Mouse (Mus musculus): ENCODE measurements around the gene Tmem132d. TPM values are rescaled to one million over a fixed set of nuclear protein-coding genes. Genes with fewer than 3 reads are reported as not detected.
"Not testable (repeated sequence)": the region's sequence is repeated elsewhere in the genome, so short reads cannot be mapped to it uniquely, and the experiment has no call there.

Gene Tmem132d
- polyA plus RNA-seq, 1 experiment from 2014 or later: not detected

DNA sequence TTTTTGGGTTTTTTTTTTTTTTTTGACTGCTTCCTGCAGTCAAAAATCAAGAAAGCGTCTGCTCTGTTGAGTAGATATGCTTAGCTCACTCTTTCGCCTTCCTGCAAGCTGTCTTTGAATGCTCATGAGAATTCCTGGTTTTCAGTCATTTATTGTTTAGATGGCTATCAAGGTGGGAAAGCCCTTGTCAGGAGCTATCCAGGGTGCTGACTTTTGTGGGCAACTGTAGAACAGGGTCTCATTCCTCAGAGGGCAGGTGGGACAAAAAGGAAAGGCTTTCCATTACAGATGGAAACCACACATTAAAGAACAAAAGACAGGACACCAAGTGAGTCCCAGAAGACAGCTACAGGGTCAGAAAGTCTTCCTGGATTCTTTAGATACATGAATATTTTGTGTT lies 360.3 kb downstream of the Tmem132d start:
- 65% methylated on average over 2 of the region's 2 CpGs for WGBS (ENCODE audit: insufficient replicate concordance)
- no peak for ATAC-seq (ENCODE audit: low read depth)
- Histone ChIP-seq H3K9ac (ENCODE audit: low read depth, low read length) (no peak overlapping the region), H3K36me3 (ENCODE audit: control insufficient read depth, insufficient read depth) (no peaks in the 10 kb centered on the region), H3K4me2 (ENCODE audit: low read depth, low read length) (no peak overlapping the region), H3K9me3 (replicated peaks; ENCODE audit: control insufficient read depth, low read length) (no peaks in the 10 kb centered on the region), H3K4me1 (ENCODE audit: control insufficient read depth, low read depth, low read length) (no peaks in the 10 kb centered on the region), H3K27me3 (ENCODE audit: control insufficient read depth, insufficient read depth, low read depth, low read length) (no peaks in the 10 kb centered on the region), H3K27ac (ENCODE audit: low read length) (no peak overlapping the region), H3K4me3 (ENCODE audit: low read depth, low read length) (no peak overlapping the region)

DNA sequence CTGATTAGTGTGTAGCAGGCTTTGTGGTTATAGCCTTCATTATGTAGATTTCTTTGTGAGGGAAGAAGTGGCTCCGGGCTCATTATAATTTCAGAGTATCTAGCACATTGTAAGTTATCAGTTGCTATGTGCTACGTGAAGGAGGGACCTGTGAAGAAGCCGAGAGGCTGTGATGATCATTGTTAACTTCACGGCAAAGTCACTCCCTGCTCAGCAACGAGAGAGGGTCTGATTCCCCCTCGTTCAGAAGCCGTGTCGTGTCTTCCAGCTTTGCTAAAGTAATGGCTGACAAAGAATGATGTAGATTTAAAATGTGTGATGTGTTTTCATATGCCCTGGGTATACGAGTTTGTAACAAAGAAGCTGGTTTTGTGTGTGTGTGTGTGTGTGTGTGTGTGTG lies 391.1 kb downstream of the Tmem132d start:
- 57% methylated on average over 9 of the region's 9 CpGs for WGBS (ENCODE audit: insufficient replicate concordance)
- no peaks in the 10 kb centered on the region for H3K27me3 ChIP-seq (ENCODE audit: control insufficient read depth, insufficient read depth, low read depth, low read length)
- no peak overlapping the region for H3K9ac ChIP-seq (ENCODE audit: low read depth, low read length)
- no peaks in the 10 kb centered on the region for H3K9me3 ChIP-seq (replicated peaks; ENCODE audit: control insufficient read depth, low read length)
- ATAC-seq (ENCODE audit: low read depth): no peak
- no peaks in the 10 kb centered on the region for H3K4me1 ChIP-seq (ENCODE audit: control insufficient read depth, low read depth, low read length)
- H3K4me2 ChIP-seq (ENCODE audit: low read depth, low read length): no peak overlapping the region
- no peak overlapping the region for H3K27ac ChIP-seq (ENCODE audit: low read length)
- H3K4me3 ChIP-seq (ENCODE audit: low read depth, low read length): no peak overlapping the region
- no peaks in the 10 kb centered on the region for H3K36me3 ChIP-seq (ENCODE audit: control insufficient read depth, insufficient read depth)

DNA sequence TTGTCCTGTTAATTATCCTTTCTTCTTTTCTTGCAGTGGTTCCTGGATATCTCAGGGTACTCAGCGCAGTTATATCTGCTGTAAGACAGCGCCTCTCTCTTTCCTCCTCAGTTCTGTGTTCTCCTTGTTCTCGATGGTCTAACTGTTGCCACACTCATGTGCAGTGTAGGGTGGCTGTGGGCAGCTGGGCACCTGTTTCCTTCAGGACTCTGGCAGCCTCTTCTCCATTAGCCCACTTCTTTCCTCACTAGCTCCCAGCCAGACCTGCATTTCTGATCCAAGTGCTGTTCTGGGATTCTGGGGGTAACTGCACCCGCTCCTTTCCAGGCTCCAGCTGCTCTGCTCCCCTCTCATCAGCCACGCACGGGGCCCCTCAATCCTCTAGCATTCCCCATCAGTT lies 392.8 kb downstream of the Tmem132d start:
- no peak for ATAC-seq (ENCODE audit: low read depth)
- Histone ChIP-seq H3K4me1 (ENCODE audit: control insufficient read depth, low read depth, low read length) (no peaks in the 10 kb centered on the region), H3K9ac (ENCODE audit: low read depth, low read length) (no peak overlapping the region), H3K36me3 (ENCODE audit: control insufficient read depth, insufficient read depth) (no peaks in the 10 kb centered on the region), H3K4me3 (ENCODE audit: low read depth, low read length) (no peak overlapping the region), H3K4me2 (ENCODE audit: low read depth, low read length) (no peak overlapping the region), H3K9me3 (replicated peaks; ENCODE audit: control insufficient read depth, low read length) (no peaks in the 10 kb centered on the region), H3K27ac (ENCODE audit: low read length) (no peak overlapping the region), H3K27me3 (ENCODE audit: control insufficient read depth, insufficient read depth, low read depth, low read length) (no peaks in the 10 kb centered on the region)
- WGBS (ENCODE audit: insufficient replicate concordance): 63% methylated on average over 6 of the region's 6 CpGs

DNA sequence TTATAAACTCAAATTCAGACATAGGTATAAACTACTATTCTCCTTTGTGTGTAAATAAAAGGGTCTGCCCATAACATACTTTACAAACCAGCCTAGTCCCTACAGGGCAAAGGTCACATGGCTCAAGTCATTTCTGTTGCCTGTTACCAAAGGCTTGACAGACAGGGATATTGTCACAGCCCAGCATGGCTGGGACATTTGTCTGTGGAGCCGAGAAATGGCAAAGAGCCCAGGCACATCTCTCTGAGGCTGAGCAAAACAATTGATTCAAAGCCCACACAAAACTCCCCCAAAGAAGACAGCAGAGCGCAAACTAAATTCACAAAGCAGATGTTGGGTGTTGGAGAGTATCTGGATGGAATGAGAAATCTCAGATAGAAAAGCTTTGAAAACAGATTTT lies 405.8 kb downstream of the Tmem132d start:
- no peak overlapping the region for H3K9ac ChIP-seq (ENCODE audit: low read depth, low read length)
- 67% methylated on average over 2 of the region's 2 CpGs for WGBS (ENCODE audit: insufficient replicate concordance)
- H3K4me1 ChIP-seq (ENCODE audit: control insufficient read depth, low read depth, low read length): no peaks in the 10 kb centered on the region
- H3K4me2 ChIP-seq (ENCODE audit: low read depth, low read length): no peak overlapping the region
- H3K36me3 ChIP-seq (ENCODE audit: control insufficient read depth, insufficient read depth): no peaks in the 10 kb centered on the region
- no peak overlapping the region for H3K4me3 ChIP-seq (ENCODE audit: low read depth, low read length)
- H3K27ac ChIP-seq (ENCODE audit: low read length): no peak overlapping the region
- no peak for ATAC-seq (ENCODE audit: low read depth)
- no peaks in the 10 kb centered on the region for H3K27me3 ChIP-seq (ENCODE audit: control insufficient read depth, insufficient read depth, low read depth, low read length)
- no peaks in the 10 kb centered on the region for H3K9me3 ChIP-seq (replicated peaks; ENCODE audit: control insufficient read depth, low read length)

DNA sequence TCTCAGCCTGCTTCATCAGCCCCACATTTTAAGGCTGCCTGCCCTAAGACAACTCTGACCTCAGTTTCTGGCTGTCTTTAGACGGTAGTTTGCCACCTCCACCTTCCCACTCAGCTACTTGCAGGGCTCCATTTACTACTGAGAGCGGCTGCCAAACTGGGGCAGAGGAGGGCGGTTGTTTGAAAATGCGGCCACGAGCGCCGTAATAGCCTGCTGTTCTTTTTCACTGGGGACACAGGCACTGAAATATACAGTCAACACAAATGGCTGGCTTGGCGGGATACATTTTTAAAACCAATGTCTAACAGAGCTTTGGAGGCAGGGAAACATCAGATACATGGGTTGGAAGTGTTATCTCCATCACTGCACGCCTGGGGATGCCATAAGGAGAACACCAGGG lies 428.2 kb downstream of the Tmem132d start:
- Histone ChIP-seq H3K36me3 (ENCODE audit: control insufficient read depth, insufficient read depth) (no peaks in the 10 kb centered on the region), H3K4me1 (ENCODE audit: control insufficient read depth, low read depth, low read length) (no peaks in the 10 kb centered on the region), H3K9me3 (replicated peaks; ENCODE audit: control insufficient read depth, low read length) (no peaks in the 10 kb centered on the region; the same call in 1 of the 2 replicates), H3K4me2 (ENCODE audit: low read depth, low read length) (no peak overlapping the region), H3K27me3 (ENCODE audit: control insufficient read depth, insufficient read depth, low read depth, low read length) (no peaks in the 10 kb centered on the region), H3K27ac (ENCODE audit: low read length) (no peak overlapping the region), H3K9ac (ENCODE audit: low read depth, low read length) (no peak overlapping the region), H3K4me3 (ENCODE audit: low read depth, low read length) (no peak overlapping the region)
- ATAC-seq (ENCODE audit: low read depth): no peak
- 57% methylated on average over 9 of the region's 9 CpGs for WGBS (ENCODE audit: insufficient replicate concordance)

DNA sequence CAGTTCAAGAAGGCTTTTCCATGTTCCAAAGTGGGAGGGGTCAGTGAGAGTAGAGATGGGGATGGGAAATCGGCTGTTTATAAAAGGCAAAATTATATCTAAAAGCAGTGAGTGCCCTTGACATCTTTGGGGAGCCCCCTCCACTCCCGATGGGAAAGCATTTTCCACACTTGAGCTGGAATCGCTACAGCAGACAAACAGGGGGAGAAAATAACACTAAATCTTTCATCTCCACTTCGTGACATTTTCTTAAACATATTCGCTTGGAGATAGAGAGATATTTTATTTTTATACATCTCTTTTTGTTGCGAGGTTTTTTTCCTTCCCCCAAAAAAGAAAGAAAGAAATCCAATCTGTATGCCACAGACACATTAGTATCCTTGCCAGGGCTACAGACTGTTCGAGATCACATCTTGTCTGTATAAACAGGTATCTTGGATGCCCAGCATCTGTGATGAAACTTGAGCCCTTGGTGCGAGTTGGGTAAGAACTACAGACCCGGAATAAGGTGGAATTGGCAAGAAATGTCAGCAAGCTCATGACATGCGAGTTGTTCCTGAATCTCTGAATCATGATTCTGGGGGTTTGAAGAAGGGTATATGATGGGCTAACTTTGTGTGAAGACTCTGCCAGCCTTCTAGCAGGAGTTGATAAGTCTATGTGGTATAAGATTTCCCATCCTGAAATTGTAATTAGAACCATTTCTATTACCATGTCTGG lies 436.2 kb downstream of the Tmem132d start:
- H3K36me3 ChIP-seq (ENCODE audit: control insufficient read depth, insufficient read depth): no peaks in the 10 kb centered on the region
- no peak for ATAC-seq (ENCODE audit: low read depth)
- WGBS (ENCODE audit: insufficient replicate concordance): 52% methylated on average over 10 of the region's 10 CpGs
- H3K4me1 ChIP-seq (ENCODE audit: control insufficient read depth, low read depth, low read length): no peaks in the 10 kb centered on the region
- no peak overlapping the region for H3K27ac ChIP-seq (ENCODE audit: low read length)
- H3K4me2 ChIP-seq (ENCODE audit: low read depth, low read length): no peak overlapping the region
- H3K9me3 ChIP-seq (replicated peaks; ENCODE audit: control insufficient read depth, low read length): no peaks in the 10 kb centered on the region
- H3K27me3 ChIP-seq (ENCODE audit: control insufficient read depth, insufficient read depth, low read depth, low read length): no peaks in the 10 kb centered on the region
- no peak overlapping the region for H3K9ac ChIP-seq (ENCODE audit: low read depth, low read length)
- no peak overlapping the region for H3K4me3 ChIP-seq (ENCODE audit: low read depth, low read length)

DNA sequence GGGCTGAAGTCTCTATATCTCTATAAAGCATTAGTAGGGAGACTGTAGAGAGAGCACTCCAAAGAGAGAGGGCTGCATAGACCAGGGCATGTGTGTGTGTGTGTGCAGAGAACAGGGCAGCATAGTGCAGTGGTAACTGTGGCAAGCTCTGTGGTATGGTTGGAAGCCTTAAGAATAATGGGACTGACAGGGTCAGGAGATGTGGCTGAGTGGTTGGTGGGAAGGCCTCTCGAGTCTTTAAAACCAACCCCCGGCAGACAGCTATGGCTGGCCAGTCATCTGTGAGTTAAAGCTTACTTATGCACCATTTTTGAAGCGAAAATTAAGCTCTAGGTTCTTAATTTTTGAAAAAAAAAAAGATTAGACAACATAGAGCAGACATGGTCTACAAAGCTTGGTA lies 439.4 kb downstream of the Tmem132d start:
- no peaks in the 10 kb centered on the region for H3K4me1 ChIP-seq (ENCODE audit: control insufficient read depth, low read depth, low read length)
- no peak overlapping the region for H3K27ac ChIP-seq (ENCODE audit: low read length)
- 37% methylated on average over 3 of the region's 3 CpGs for WGBS (ENCODE audit: insufficient replicate concordance)
- H3K4me2 ChIP-seq (ENCODE audit: low read depth, low read length): no peak overlapping the region
- no peak for ATAC-seq (ENCODE audit: low read depth)
- H3K36me3 ChIP-seq (ENCODE audit: control insufficient read depth, insufficient read depth): no peaks in the 10 kb centered on the region
- no peaks in the 10 kb centered on the region for H3K9me3 ChIP-seq (replicated peaks; ENCODE audit: control insufficient read depth, low read length)
- H3K9ac ChIP-seq (ENCODE audit: low read depth, low read length): no peak overlapping the region
- no peaks in the 10 kb centered on the region for H3K27me3 ChIP-seq (ENCODE audit: control insufficient read depth, insufficient read depth, low read depth, low read length)
- no peak overlapping the region for H3K4me3 ChIP-seq (ENCODE audit: low read depth, low read length)

DNA sequence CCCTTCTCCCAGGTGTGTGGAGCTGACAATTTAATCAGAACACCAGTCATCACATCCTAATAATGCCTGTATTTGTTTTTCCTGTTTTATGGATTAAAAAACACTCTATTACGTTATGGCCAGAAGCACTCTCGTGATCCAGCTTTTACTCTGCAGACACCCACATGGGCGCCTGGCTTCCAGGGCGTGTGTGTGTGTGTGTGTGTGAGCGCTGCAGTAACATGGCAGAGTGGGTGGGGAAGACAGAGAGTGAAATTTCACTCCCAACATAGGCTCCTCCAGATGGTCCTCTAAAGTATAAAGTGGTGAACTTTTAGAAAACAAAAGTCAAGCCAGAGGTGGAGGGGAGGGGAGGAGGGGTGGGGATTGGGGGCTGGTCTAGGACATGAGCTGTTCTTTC lies 442.1 kb downstream of the Tmem132d start:
- Histone ChIP-seq H3K27me3 (ENCODE audit: control insufficient read depth, insufficient read depth, low read depth, low read length) (no peaks in the 10 kb centered on the region), H3K9ac (ENCODE audit: low read depth, low read length) (no peak overlapping the region), H3K4me1 (ENCODE audit: control insufficient read depth, low read depth, low read length) (no peaks in the 10 kb centered on the region), H3K4me2 (ENCODE audit: low read depth, low read length) (no peak overlapping the region), H3K4me3 (ENCODE audit: low read depth, low read length) (no peak overlapping the region), H3K9me3 (replicated peaks; ENCODE audit: control insufficient read depth, low read length) (no peaks in the 10 kb centered on the region), H3K27ac (ENCODE audit: low read length) (no peak overlapping the region), H3K36me3 (ENCODE audit: control insufficient read depth, insufficient read depth) (no peaks in the 10 kb centered on the region)
- 65% methylated on average over 5 of the region's 5 CpGs for WGBS (ENCODE audit: insufficient replicate concordance)
- ATAC-seq (ENCODE audit: low read depth): no peak

DNA sequence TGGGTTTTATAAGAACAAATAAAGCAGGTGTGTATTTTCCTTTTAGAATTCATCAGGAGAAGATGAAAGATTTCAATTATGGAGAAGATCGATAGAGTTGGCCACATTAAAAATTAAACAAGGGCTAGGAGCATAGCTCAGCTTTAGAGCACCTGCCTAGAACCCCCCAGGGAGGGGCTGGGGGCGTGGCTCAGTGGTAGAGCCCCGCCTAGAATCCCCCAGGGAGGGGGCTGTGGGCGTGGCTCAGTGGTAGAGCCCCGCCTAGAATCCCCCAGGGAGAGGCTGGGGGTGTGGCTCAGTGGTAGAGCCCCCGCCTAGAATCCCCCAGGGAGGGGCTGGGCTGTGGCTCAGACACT lies 452.9 kb downstream of the Tmem132d start:
- 32% methylated on average over 6 of the region's 6 CpGs for WGBS (ENCODE audit: insufficient replicate concordance)
- not testable (repeated sequence) for H3K9ac ChIP-seq (ENCODE audit: low read depth, low read length); H3K4me1 ChIP-seq (ENCODE audit: control insufficient read depth, low read depth, low read length)

More for the DNA sequence above, 452.9 kb downstream of the Tmem132d start:
- not testable (repeated sequence) for H3K4me3 ChIP-seq (ENCODE audit: low read depth, low read length); H3K9me3 ChIP-seq (replicated peaks; ENCODE audit: control insufficient read depth, low read length); ATAC-seq (ENCODE audit: low read depth); H3K27me3 ChIP-seq (ENCODE audit: control insufficient read depth, insufficient read depth, low read depth, low read length); H3K27ac ChIP-seq (ENCODE audit: low read length); H3K36me3 ChIP-seq (ENCODE audit: control insufficient read depth, insufficient read depth); H3K4me2 ChIP-seq (ENCODE audit: low read depth, low read length)

All from liver, embryonic 16.5 days (tissue).